Mouse (Mus musculus): ENCODE results near the gene Msrb3. TPM values are rescaled to one million over a fixed set of nuclear protein-coding genes. Genes with fewer than 3 reads are reported as not detected.

Msrb3 gene
- total and polyA plus RNA-seq, 3 experiments = not detected

DNA sequence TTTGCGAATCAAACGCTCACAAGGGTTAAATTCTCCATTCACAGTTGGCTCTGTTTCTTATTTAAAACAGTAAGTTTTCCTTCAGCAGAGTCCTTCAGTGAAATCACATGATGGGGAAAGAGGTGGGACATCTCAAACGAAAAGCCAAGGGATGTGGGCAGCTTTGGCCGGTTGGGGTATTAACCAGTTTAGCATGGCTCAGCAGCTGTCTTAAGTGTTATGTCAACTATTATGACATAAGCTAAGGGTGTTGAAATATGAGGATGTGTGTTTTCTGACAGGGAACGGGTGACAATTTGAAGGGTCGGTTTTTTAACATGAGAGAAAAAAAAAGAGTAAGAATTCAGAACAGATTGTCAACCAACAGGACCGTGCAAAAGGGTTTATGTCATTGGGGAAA is 50.2 kb downstream of the Msrb3 start:
- Histone ChIP-seq H3K36me3 (replicated peaks in 1 of 2; ENCODE audit: control insufficient read depth in 1 of 2, insufficient read depth in 1 of 2, low read length in 1 of 2) (no peaks in the 10 kb centered on the region), H3K4me1 (ENCODE audit: control insufficient read depth in 1 of 2, insufficient read depth in 2 of 2) (peaks cover 0 to 2% of the 10 kb centered on the region in 2 experiments; a peak in 1 of 4 replicates), H3K4me3 (replicated peaks in 1 of 3; ENCODE audit: low read depth in 2 of 3, low read length in 2 of 3, poor library complexity in 1 of 3) (no peak overlapping the region), H3K4me2 (ENCODE audit: insufficient read depth, low read depth, poor library complexity, severe bottlenecking) (no peak overlapping the region), H3K27ac (ENCODE audit: insufficient read depth, low read depth) (no peak overlapping the region), H3K79me2 (replicated peaks; ENCODE audit: control insufficient read depth, extremely low read depth, insufficient read depth, poor library complexity, severe bottlenecking) (no peaks in the 10 kb centered on the region), H3K9me3 (replicated peaks; ENCODE audit: low read length) (peaks cover 19% of the 10 kb centered on the region), H3K9ac (ENCODE audit: insufficient read depth, low read depth) (no peak overlapping the region), H3K27me3 (replicated peaks) (no peaks in the 10 kb centered on the region)
- DNase-seq (ENCODE audit: extremely low read depth) = no peak
- in situ Hi-C loops (cut with MboI; ENCODE audit: low pct_ligation_motif_present, low pct_unique_long_range_greater_than_20kb, low sequenced_read_pairs) (no loop called here), dilution Hi-C loops (cut with MboI; ENCODE audit: extremely low pct_ligation_motif_present, extremely low pct_unique_long_range_greater_than_20kb, low sequenced_read_pairs) (no loop called here)
- TF ChIP-seq ELF1 (IDR thresholded peaks at IDR 0.05; ENCODE audit: low read depth, low read length) (no peak), NELFE (IDR thresholded peaks at IDR 0.05; ENCODE audit: low read depth, low read length) (no peak), USF2 (conservative IDR thresholded peaks at IDR 0.05; ENCODE audit: low read depth, low read length) (no peak), CTCF (conservative IDR thresholded peaks at IDR 0.05 in 1 of 2, IDR thresholded peaks at IDR 0.05 in 1 of 2; ENCODE audit: low read depth in 2 of 2, low read length in 2 of 2) (no peak), TCF12 (IDR thresholded peaks at IDR 0.05; ENCODE audit: low read depth, low read length) (no peak), MXI1 (IDR thresholded peaks at IDR 0.05; ENCODE audit: low read depth, low read length) (no peak), NRF1 (IDR thresholded peaks at IDR 0.05; ENCODE audit: low read depth, low read length) (no peak), SIN3A (IDR thresholded peaks at IDR 0.05; ENCODE audit: low read length) (no peak), MAFK (IDR thresholded peaks at IDR 0.05; ENCODE audit: insufficient replicate concordance, low read length) (no peak), ZC3H11A (IDR thresholded peaks at IDR 0.05; ENCODE audit: low read depth, low read length) (no peak), KAT2A (IDR thresholded peaks at IDR 0.05; ENCODE audit: insufficient replicate concordance, low read length) (no peak)

DNA sequence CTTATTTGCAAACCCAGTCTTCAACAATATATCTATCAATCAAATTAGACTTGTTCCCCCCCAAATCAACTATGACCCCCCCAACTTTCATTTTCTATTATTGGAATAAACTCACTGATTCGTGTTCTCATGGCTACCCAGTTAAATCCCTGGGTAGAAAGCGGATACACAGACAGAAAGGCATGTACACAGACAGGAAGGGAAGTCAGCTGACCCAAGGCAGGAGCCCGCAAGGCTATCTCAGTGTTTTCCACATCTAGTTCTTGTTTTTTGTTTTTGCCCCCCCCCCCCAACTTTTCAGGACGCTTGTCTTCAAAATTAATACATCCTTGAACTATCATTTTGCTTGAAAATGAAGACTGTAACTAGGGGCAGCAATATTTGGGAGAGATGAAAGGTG is 51.1 kb downstream of the Msrb3 start:
- TF ChIP-seq GABPA (IDR thresholded peaks at IDR 0.05; ENCODE audit: insufficient replicate concordance, low read depth, low read length) (no peak), ETS1 (conservative IDR thresholded peaks at IDR 0.05; ENCODE audit: low read depth, low read length) (no peak), EP300 (IDR thresholded peaks at IDR 0.05; ENCODE audit: low read length) (no peak), MAZ (IDR thresholded peaks at IDR 0.05; ENCODE audit: low read depth, low read length) (no peak), ZNF384 (IDR thresholded peaks at IDR 0.05; ENCODE audit: low read depth, low read length) (no peak), SIN3A (IDR thresholded peaks at IDR 0.05; ENCODE audit: low read length) (no peak), MYC (IDR thresholded peaks at IDR 0.05; ENCODE audit: low read depth, low read length) (no peak)
- no peak overlapping the region for H3K27ac ChIP-seq (ENCODE audit: insufficient read depth, low read depth)
- no peaks in the 10 kb centered on the region for H3K79me2 ChIP-seq (replicated peaks; ENCODE audit: control insufficient read depth, extremely low read depth, insufficient read depth, poor library complexity, severe bottlenecking)

More for the DNA sequence above, 51.1 kb downstream of the Msrb3 start:
- H3K36me3 ChIP-seq (replicated peaks in 1 of 2; ENCODE audit: control insufficient read depth in 1 of 2, insufficient read depth in 1 of 2, low read length in 1 of 2) = no peaks in the 10 kb centered on the region
- no peak overlapping the region for H3K4me2 ChIP-seq (ENCODE audit: insufficient read depth, low read depth, poor library complexity, severe bottlenecking)
- dilution Hi-C loops (cut with MboI; ENCODE audit: extremely low pct_ligation_motif_present, extremely low pct_unique_long_range_greater_than_20kb, low sequenced_read_pairs) = no loop called here
- H3K4me1 ChIP-seq (ENCODE audit: control insufficient read depth in 1 of 2, insufficient read depth in 2 of 2) = peaks cover 0 to 2% of the 10 kb centered on the region in 2 experiments; a peak in 1 of 4 replicates
- H3K9me3 ChIP-seq (replicated peaks; ENCODE audit: low read length) = peaks cover 21% of the 10 kb centered on the region
- no peak overlapping the region for H3K4me3 ChIP-seq (replicated peaks in 1 of 3; ENCODE audit: low read depth in 2 of 3, low read length in 2 of 3, poor library complexity in 1 of 3)
- in situ Hi-C loops (cut with MboI; ENCODE audit: low pct_ligation_motif_present, low pct_unique_long_range_greater_than_20kb, low sequenced_read_pairs) = no loop called here
- no peak for DNase-seq (ENCODE audit: extremely low read depth)
- H3K9ac ChIP-seq (ENCODE audit: insufficient read depth, low read depth) = no peak overlapping the region
- H3K27me3 ChIP-seq (replicated peaks) = no peaks in the 10 kb centered on the region
